In the genomic region with DNA sequence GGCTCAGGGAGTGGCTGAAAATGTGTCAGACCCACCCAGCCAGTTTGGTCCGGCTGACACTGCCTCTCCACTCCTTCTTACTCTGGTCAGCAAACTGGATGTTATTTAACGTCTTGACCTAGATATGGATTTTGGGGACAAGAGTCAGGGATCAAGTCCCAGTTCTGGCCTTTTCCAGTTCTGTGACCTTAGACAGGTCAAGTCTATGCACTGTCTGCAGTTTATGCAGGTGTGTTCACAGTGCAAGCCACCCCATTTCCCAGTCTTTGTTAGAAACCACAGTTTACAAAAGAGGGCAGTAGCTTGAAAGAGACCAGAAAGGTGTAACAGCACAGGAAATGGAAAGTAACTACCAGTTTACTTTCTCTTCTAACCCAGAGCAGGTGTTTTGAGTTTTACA, we compare ENCODE assay signal across 12 mouse cellular contexts. TPM values are rescaled to one million over a fixed set of nuclear protein-coding genes. Genes with fewer than 3 reads are reported as not detected.
A peak's percentile ranks its signal among the peaks of the same experiment; 100 is the strongest.
DNase-seq lines count a peak whose midpoint lies in the region; ATAC-seq and TF ChIP-seq lines count a peak whose summit lies in the region.
"Had no signal": no experiment of that assay in that cellular context is flagged by ENCODE, and none has a peak within 500 bp of the region (broad histone marks: within the 10 kb centered on the region; RNA-seq: fewer than 3 reads in every experiment).

No protein-coding gene starts in this region.

- H3K36me3 ChIP-seq in spleen, adult 2 months (ENCODE audit: control insufficient read depth, insufficient read depth, low read length), result no peaks in the 10 kb centered on the region
- H3K36me3 ChIP-seq in kidney, adult 2 months (ENCODE audit: control insufficient read depth, insufficient read depth, low read length), result no peaks in the 10 kb centered on the region
- H3K36me3 ChIP-seq in liver, embryonic 11.5 days (ENCODE audit: control insufficient read depth, insufficient read depth, low read length), result no peaks in the 10 kb centered on the region

- H3K4me2 ChIP-seq in liver, embryonic 11.5 days, result no peak overlapping the region

- DNase-seq in embryo, embryonic 10.5 days (ENCODE audit: low spot score), result peak; percentile 19
- no peak for DNase-seq in embryo, embryonic 11 days
- peak in 1 of 2 experiments; percentile 38 for DNase-seq in spleen, adult 2 months (ENCODE audit: low read depth in 1 of 2, low spot score in 2 of 2)
- DNase-seq in spleen, postnatal 10 days (ENCODE audit: low spot score in 2 of 2), result no peak
- peak; percentile 84 for DNase-seq in naive thymus-derived CD4-positive, alpha-beta T cell, adult 2 months (ENCODE audit: low read depth)
- no peak for DNase-seq in kidney, adult 2 months
- no peak for DNase-seq in liver, embryonic 11.5 days (ENCODE audit: low spot score)

- no peak for TF ChIP-seq CTCF in spleen, adult 2 months (IDR thresholded peaks at IDR 0.05; ENCODE audit: extremely low read depth, insufficient read depth, insufficient read length, insufficient replicate concordance)
- TF ChIP-seq CTCF in kidney, adult 2 months (conservative IDR thresholded peaks at IDR 0.05; ENCODE audit: insufficient read depth, insufficient read length, low read depth, low read length), result no peak

- no peaks in the 10 kb centered on the region for H3K27me3 ChIP-seq in spleen, adult 2 months (ENCODE audit: control insufficient read depth, insufficient read depth, low read length)
- H3K27me3 ChIP-seq in kidney, adult 2 months (replicated peaks; ENCODE audit: control insufficient read depth, insufficient read depth, low read length), result no peaks in the 10 kb centered on the region
- peaks cover 7% of the 10 kb centered on the region; the same call in 1 of the 2 replicates for H3K27me3 ChIP-seq in liver, embryonic 11.5 days (replicated peaks; ENCODE audit: control insufficient read depth, insufficient read depth, low read length)

- no peak overlapping the region for H3K4me3 ChIP-seq in spleen, adult 2 months (ENCODE audit: extremely low read depth, insufficient read depth, insufficient read length)
- no peak overlapping the region for H3K4me3 ChIP-seq in kidney, adult 2 months (ENCODE audit: insufficient read depth, low read depth, low read length)
- no peak overlapping the region for H3K4me3 ChIP-seq in liver, embryonic 11.5 days (ENCODE audit: low read depth, low read length)
- H3K4me3 ChIP-seq: myocyte had no signal

- TF ChIP-seq POLR2A in spleen, adult 2 months (IDR thresholded peaks at IDR 0.05; ENCODE audit: low read depth, low read length), result no peak
- TF ChIP-seq POLR2A in kidney, adult 2 months (IDR thresholded peaks at IDR 0.05; ENCODE audit: low read depth, low read length), result no peak

- no peak for ATAC-seq in monocyte, adult 5-6 weeks (replicated peaks; ENCODE audit: insufficient number of reproducible peaks, low FRiP score, low TSS enrichment, poor library complexity, severe bottlenecking)
- ATAC-seq in liver, embryonic 11.5 days (replicated peaks; ENCODE audit: low FRiP score), result no peak

- peaks cover 7% of the 10 kb centered on the region; the same call in 1 of the 2 replicates for H3K4me1 ChIP-seq in spleen, adult 2 months (ENCODE audit: control insufficient read depth, insufficient read depth, insufficient read length)
- peaks cover 4% of the 10 kb centered on the region; the same call in 1 of the 2 replicates for H3K4me1 ChIP-seq in kidney, adult 2 months (ENCODE audit: control insufficient read depth, insufficient read depth, low read length)
- H3K4me1 ChIP-seq in liver, embryonic 11.5 days (replicated peaks; ENCODE audit: control insufficient read depth, insufficient read depth, low read length), result no peaks in the 10 kb centered on the region; the same call in 1 of the 2 replicates

- H3K9me3 ChIP-seq in liver, embryonic 11.5 days (ENCODE audit: control insufficient read depth, low read length), result no peaks in the 10 kb centered on the region

- H3K9ac ChIP-seq in liver, embryonic 11.5 days (ENCODE audit: low read depth, low read length), result no peak overlapping the region

- peak overlapping the region; percentile 50 for H3K27ac ChIP-seq in spleen, adult 2 months (ENCODE audit: insufficient read depth, low read length)
- no peak overlapping the region for H3K27ac ChIP-seq in kidney, adult 2 months (ENCODE audit: insufficient read depth, low read depth, low read length)
- H3K27ac ChIP-seq in liver, embryonic 11.5 days (ENCODE audit: low read depth, low read length), result no peak overlapping the region

- WGBS in spleen, adult 2 months, result 59% methylated on average over 2 of the region's 2 CpGs
- 52% methylated on average over 2 of the region's 2 CpGs for WGBS in kidney, adult 2 months
- WGBS in liver, embryonic 11.5 days, result 53% methylated on average over 2 of the region's 2 CpGs

RNA-seq across cellular contexts. Expression of a gene that starts 0.5 kb away (rescaled TPM):
- 14.6 and 18.6 TPM in 2 replicates for polyA plus RNA-seq in spleen, adult 2 months (2012; rRNA removed)
- polyA plus RNA-seq in kidney, adult 2 months (2012; rRNA removed), result 2.9 and 4.0 TPM in 2 replicates
- 1.2 to 2.1 TPM (median 1.9 TPM) in 3 replicates for total RNA-seq in monocyte, adult 5-6 weeks (2017)
- polyA plus RNA-seq in liver, embryonic 11.5 days (2014; fragmentation: Nextera tagmentation; extraction: Ambion mirVana), result 0.42 and 0.69 TPM in 2 replicates

RNA-seq across cellular contexts. Expression of a gene that starts 34.3 kb away (rescaled TPM):
- not detected in 2 replicates for polyA plus RNA-seq in spleen, adult 2 months (2012; rRNA removed)
- not detected in 2 replicates for polyA plus RNA-seq in kidney, adult 2 months (2012; rRNA removed)
- not detected in 3 replicates for total RNA-seq in monocyte, adult 5-6 weeks (2017)
- polyA plus RNA-seq in liver, embryonic 11.5 days (2014; fragmentation: Nextera tagmentation; extraction: Ambion mirVana), result not detected in 2 replicates
- total RNA-seq: gastrocnemius, postnatal 25 days; hematopoietic stem cell, adult 5-6 weeks had no signal
- polyA plus RNA-seq: myocyte; small intestine, adult 2 months had no signal

Comparison
In these comparisons a context has a peak if more than half of its experiments do, and no peak if none do; other contexts are left out.
1. DNase-seq: peak in embryo, embryonic 10.5 days (single experiment) and naive thymus-derived CD4-positive, alpha-beta T cell, adult 2 months (single experiment); none in embryo, embryonic 11 days (single experiment), spleen, postnatal 10 days (0 of 2), kidney, adult 2 months (single experiment) and liver, embryonic 11.5 days (single experiment).